Mouse (Mus musculus) layer of hippocampus, adult 18-20 months (tissue): ENCODE measurements around the gene Zfp641. TPM values are rescaled to one million over a fixed set of nuclear protein-coding genes. Genes with fewer than 3 reads are reported as not detected.

Experiments used
- DNase-seq, 2 experiments: peaks; one replicate each; pipeline ENCODE4 v3.0.0; 2022; ENCODE audit warnings: low spot score in 2 of 2
- long read RNA-seq: library from polyadenylated mRNA; stranded (forward); transcript quantifications from one replicate; pipeline ENCODE4 v2.0.0, GENCODE M21; 2021
- total RNA-seq, 2 experiments: library from RNA; stranded (reverse); gene quantifications; 2 replicates each; pipeline ENCODE4 v1.2.3; 2021

Zfp641 gene
- total RNA-seq: 1 to 10 TPM; 6.3 to 6.5 TPM
- long read RNA-seq, full-length matches to known transcripts: 8 of 18 reads
- long read RNA-seq, partial matches to known transcripts: 2 of 18 reads
- long read RNA-seq, other reads (novel, unspliced or antisense): 8 of 18 reads

GRCm38 (mm10) chr15:98295628-98296551, at the start of gene Zfp641:
Gene Zfp641, minus strand, starts transcription at chr15:98296161.
- peak; percentile 11 to 57 for DNase-seq

- no peak for DNase-seq
Measured at GRCm38 (mm10) chr15:98340887-98341286, 44.9 kb upstream of the Zfp641 start, which contains the start of gene Olfr284. Gene Olfr284, minus strand, starts transcription at chr15:98340987.

- DNase-seq: no peak
Measured at GRCm38 (mm10) chr15:98317177-98317724, 21.3 kb upstream of the Zfp641 start, which contains the start of gene Olfr285. Gene Olfr285, minus strand, starts transcription at chr15:98317353.

- no peak for DNase-seq
Measured at GRCm38 (mm10) chr15:98315703-98316102, 19.7 kb upstream of the Zfp641 start.

GRCm38 (mm10) chr15:98293651-98294050, 2.3 kb downstream of the Zfp641 start:
- DNase-seq: no peak

- DNase-seq: no peak
Measured at GRCm38 (mm10) chr15:98288566-98288965, 7.4 kb downstream of the Zfp641 start.

- no peak for DNase-seq
Measured at GRCm38 (mm10) chr15:98286418-98286817, 9.5 kb downstream of the Zfp641 start.

GRCm38 (mm10) chr15:98257776-98258175, 38.2 kb downstream of the Zfp641 start:
- DNase-seq: no peak

- no peak for DNase-seq
Measured at GRCm38 (mm10) chr15:98257193-98257592, 38.8 kb downstream of the Zfp641 start, which contains the start of gene H1fnt. Gene H1fnt, minus strand, starts transcription at chr15:98257293.

GRCm38 (mm10) chr15:98256271-98256670, 39.7 kb downstream of the Zfp641 start:
- DNase-seq: no peak

Other genes with a start within 250 kb of the Zfp641 start
- gene Pfkm, start 203.6 kb downstream of the Zfp641 start, total RNA-seq: 100 to 1,000 TPM; 370 to 384 TPM
- gene Senp1, start 202.4 kb downstream of the Zfp641 start, total RNA-seq: 10 to 100 TPM; 12.4 to 13.2 TPM
- 10 to 100 TPM; 53.7 to 54.8 TPM for gene Asb8, start 130.5 kb downstream of the Zfp641 start, total RNA-seq
- 10 to 100 TPM; 11.7 to 12.7 TPM for gene Ccdc184, start 129.0 kb downstream of the Zfp641 start, total RNA-seq
- gene Olfr288, start 100.6 kb downstream of the Zfp641 start, total RNA-seq: under 1 TPM in 1 of 2 experiments, not detected in 1; 0.68 TPM
- under 1 TPM in 1 of 2 experiments, not detected in 1; 0.25 TPM for gene Gm44579, start 75.2 kb downstream of the Zfp641 start, total RNA-seq
- gene Olfr287, start 75.1 kb downstream of the Zfp641 start, total RNA-seq: 1 to 10 TPM; 4.4 to 5.1 TPM
- gene Olfr286, start 61.7 kb downstream of the Zfp641 start, total RNA-seq: not detected
- not detected for gene H1fnt, start 38.9 kb downstream of the Zfp641 start, total RNA-seq
- gene Olfr285, start 21.2 kb upstream of the Zfp641 start, total RNA-seq: not detected
- not detected for gene Olfr284, start 44.8 kb upstream of the Zfp641 start, total RNA-seq
- not detected for gene Olfr283, start 84.8 kb upstream of the Zfp641 start, total RNA-seq
- gene Olfr282, start 135.1 kb upstream of the Zfp641 start, total RNA-seq: not detected
- gene Olfr281, start 156.4 kb upstream of the Zfp641 start, total RNA-seq: not detected
- not detected for gene OR5BS1P, start 173.7 kb upstream of the Zfp641 start, total RNA-seq
- not detected for gene Lalba, start 186.6 kb upstream of the Zfp641 start, total RNA-seq
- not detected for gene Olfr279, start 196.2 kb upstream of the Zfp641 start, total RNA-seq
- 10 to 100 TPM; 54.3 to 56.3 TPM for gene Kansl2, start 238.1 kb upstream of the Zfp641 start, total RNA-seq